Mouse (Mus musculus) heart, postnatal 0 days (tissue): ENCODE measurements at regions not wholly inside any gene's neighbourhood (a gene's known extent, or its start where the extent isn't known, plus 50 kb on each side); places are given as distances from the start of the nearest gene placed in this dataset.

Experiments
- ATAC-seq: fragments of 200-750 bp; cut with Nextera tagmentation; 2 replicates; pipeline ENCODE4 v1.8.0; 2017; ENCODE audit warnings: low read depth, moderate number of reproducible peaks, moderate library complexity; ENCODE audit not compliant: insufficient read depth
- DNase-seq: peaks from one replicate; pipeline ENCODE4 v3.0.0-alpha.2; 2016; ENCODE audit warnings: low spot score
- H3K27ac ChIP-seq: fragments of 300-500 bp; sonication (generic); 2 replicates; pipeline ENCODE4 v1.5.1; 2014; ENCODE audit warnings: low read depth, mild to moderate bottlenecking
- H3K27me3 ChIP-seq: fragments of 300-500 bp; sonication (generic); 2 replicates; pipeline ENCODE4 v1.6.1; 2014; ENCODE audit warnings: low read length, mixed read lengths; ENCODE audit not compliant: control insufficient read depth, insufficient read depth
- H3K36me3 ChIP-seq: fragments of 300-500 bp; sonication (generic); replicated peaks from 2 replicates; pipeline ENCODE4 v1.6.1; 2014; ENCODE audit warnings: low read length, mixed read lengths; ENCODE audit not compliant: control insufficient read depth, insufficient read depth
- H3K4me1 ChIP-seq: fragments of 300-500 bp; sonication (generic); 2 replicates; pipeline ENCODE4 v1.6.1; 2014; ENCODE audit warnings: antibody characterized with exemption; ENCODE audit not compliant: control insufficient read depth, insufficient read depth
- H3K4me2 ChIP-seq: fragments of 300-500 bp; sonication (generic); 2 replicates; pipeline ENCODE4 v1.6.1; 2014; ENCODE audit warnings: low read depth, mild to moderate bottlenecking, low read length, moderate library complexity
- H3K4me3 ChIP-seq: fragments of 300-500 bp; sonication (generic); 2 replicates; pipeline ENCODE4 v1.5.1; 2014; ENCODE audit warnings: low read depth, low read length
- H3K9ac ChIP-seq: fragments of 300-500 bp; sonication (generic); replicated peaks from 2 replicates; pipeline ENCODE4 v1.6.1; 2014; ENCODE audit warnings: low read depth, low read length, mixed read lengths
- H3K9me3 ChIP-seq: fragments of 300-500 bp; sonication (generic); replicated peaks from 2 replicates; pipeline ENCODE4 v1.6.1; 2016; ENCODE audit warnings: low read length; ENCODE audit not compliant: control insufficient read depth
- CTCF ChIP-seq: IDR thresholded peaks from 2 replicates; pipeline ENCODE4 v1.5.1; 2016; ENCODE audit warnings: antibody characterized with exemption, control low read depth, low read depth
- EP300 ChIP-seq: IDR thresholded peaks from 2 replicates; pipeline ENCODE4 v1.6.1; 2016; ENCODE audit warnings: antibody characterized with exemption, low read depth
- WGBS: fragments of 180-500 bp; shearing (Covaris S2); extraction: QIAGEN DNeasy Blood & Tissue Kit; methylation state at CpG from one replicate; pipeline ENCODE4 v1.1.7; 2014; 5-methylcytosine and 5-hydroxymethylcytosine counted together

DNA sequence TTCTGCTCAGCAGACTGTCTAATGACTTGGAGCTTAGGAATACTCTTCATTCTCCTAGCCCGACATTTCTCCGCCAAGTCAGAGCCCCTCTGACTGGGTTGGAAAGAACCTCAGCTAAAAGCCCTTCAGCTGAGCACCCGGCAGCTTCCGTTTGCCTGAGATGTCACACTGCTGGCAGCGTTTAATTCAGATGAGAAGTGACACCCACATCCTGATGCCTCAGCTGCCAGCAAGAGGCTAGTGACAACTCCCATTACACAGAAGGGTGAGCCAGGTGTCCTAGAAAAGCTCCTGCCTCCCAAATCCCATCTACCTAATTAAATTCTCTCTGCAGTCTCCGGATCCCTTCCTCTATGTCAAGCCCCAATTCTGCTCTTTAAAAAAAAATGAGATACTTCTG is 670.2 kb upstream of the Arpp21 start:
- ATAC-seq (no peak), DNase-seq (no peak)
- H3K27ac ChIP-seq: no peak overlapping the region
- H3K9me3 ChIP-seq: no peaks in the 10 kb centered on the region
- no peak overlapping the region for H3K9ac ChIP-seq
- H3K27me3 ChIP-seq: no peaks in the 10 kb centered on the region
- H3K4me3 ChIP-seq: no peak overlapping the region
- 64% methylated on average over 6 of the region's 6 CpGs for WGBS
- no peak overlapping the region for H3K4me2 ChIP-seq
- no peaks in the 10 kb centered on the region for H3K36me3 ChIP-seq
- H3K4me1 ChIP-seq: no peaks in the 10 kb centered on the region
- no peak for TF ChIP-seq CTCF
- TF ChIP-seq EP300: no peak

DNA sequence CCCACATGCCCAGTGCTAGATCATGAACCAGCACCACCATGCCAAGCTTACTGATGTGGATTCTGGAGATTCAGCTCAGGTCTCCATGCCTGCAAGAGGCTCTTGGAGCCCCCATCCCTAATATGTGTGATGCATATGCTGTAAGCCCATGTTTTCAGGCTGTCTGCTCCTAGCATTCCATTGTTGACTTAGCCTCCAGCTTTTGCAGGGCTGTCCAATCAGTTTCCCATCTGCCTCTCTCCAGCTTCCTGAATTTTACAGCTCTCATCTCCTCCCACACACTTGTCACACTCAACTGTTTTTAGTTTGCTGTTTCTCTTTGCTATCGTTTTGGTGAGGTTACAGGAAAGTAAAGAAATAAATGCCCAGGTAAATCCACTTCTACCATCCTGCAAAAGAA is 629.2 kb upstream of the Arpp21 start:
- H3K27ac ChIP-seq: no peak overlapping the region
- 41% methylated on average over 1 of the region's 1 CpGs for WGBS
- no peaks in the 10 kb centered on the region for H3K36me3 ChIP-seq
- H3K9me3 ChIP-seq: no peaks in the 10 kb centered on the region
- DNase-seq (no peak), ATAC-seq (no peak)
- H3K4me2 ChIP-seq: no peak overlapping the region
- H3K27me3 ChIP-seq: no peaks in the 10 kb centered on the region
- H3K4me3 ChIP-seq: no peak overlapping the region
- no peaks in the 10 kb centered on the region for H3K4me1 ChIP-seq
- no peak overlapping the region for H3K9ac ChIP-seq
- TF ChIP-seq CTCF (no peak), EP300 (no peak)

DNA sequence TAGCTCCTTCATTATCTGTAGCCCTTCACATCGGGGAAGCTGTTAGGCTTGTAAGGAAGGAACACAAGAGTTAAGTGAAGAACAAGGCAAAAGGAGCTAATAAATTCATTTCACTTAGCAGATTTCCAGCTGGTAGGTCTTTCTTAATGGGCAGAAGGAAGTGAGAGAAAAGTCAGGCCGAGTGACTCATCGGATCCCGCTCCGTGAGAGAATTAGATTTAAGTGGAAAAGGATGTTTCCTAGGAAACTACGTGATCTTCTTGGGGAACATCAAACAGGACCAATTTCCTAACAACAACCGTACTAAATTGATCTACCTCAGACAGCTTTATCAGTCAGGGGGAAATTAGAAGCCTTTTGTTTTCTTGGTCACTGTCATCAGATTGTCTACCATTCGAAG is 625.4 kb upstream of the Arpp21 start:
- no peak overlapping the region for H3K27ac ChIP-seq
- H3K36me3 ChIP-seq: no peaks in the 10 kb centered on the region
- no peak for ATAC-seq
- TF ChIP-seq CTCF (no peak), EP300 (no peak)
- no peak overlapping the region for H3K4me2 ChIP-seq
- H3K9me3 ChIP-seq: no peaks in the 10 kb centered on the region
- no peaks in the 10 kb centered on the region for H3K27me3 ChIP-seq
- no peaks in the 10 kb centered on the region for H3K4me1 ChIP-seq
- H3K4me3 ChIP-seq: no peak overlapping the region
- WGBS: 46% methylated on average over 8 of the region's 8 CpGs
- no peak overlapping the region for H3K9ac ChIP-seq
- DNase-seq: no peak

DNA sequence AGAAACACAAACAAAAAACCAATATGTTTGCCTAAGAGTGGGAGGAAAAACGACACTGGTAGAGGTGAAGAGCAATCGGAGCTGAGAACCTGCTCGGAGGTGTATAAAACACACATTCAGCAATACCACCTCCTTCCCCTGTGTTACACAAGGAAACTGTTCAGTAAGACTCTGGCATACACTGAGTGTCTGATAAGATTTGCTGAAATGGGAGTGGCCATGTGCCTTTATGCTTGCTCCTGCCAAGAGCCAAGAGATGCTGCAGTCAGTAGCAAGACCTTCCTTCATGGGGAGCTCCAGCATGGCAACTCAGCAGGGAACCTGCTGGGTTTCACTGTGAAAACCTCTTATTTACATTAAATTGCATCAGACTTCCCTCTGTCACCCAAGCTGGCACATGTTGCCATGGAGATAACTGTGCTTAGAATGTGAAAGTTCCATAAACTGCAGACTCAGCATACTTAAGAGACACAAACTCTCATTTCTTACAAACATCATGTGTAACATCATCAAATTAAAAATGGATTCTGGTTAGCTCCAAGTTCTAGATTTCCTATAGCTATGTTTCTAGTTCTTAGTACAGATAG is 624.7 kb upstream of the Arpp21 start:
- H3K4me2 ChIP-seq: no peak overlapping the region
- no peak for TF ChIP-seq EP300
- no peak for TF ChIP-seq CTCF
- no peak overlapping the region for H3K9ac ChIP-seq
- H3K27ac ChIP-seq: no peak overlapping the region
- H3K4me1 ChIP-seq: no peaks in the 10 kb centered on the region
- no peak overlapping the region for H3K4me3 ChIP-seq
- ATAC-seq (no peak), DNase-seq (no peak)
- H3K9me3 ChIP-seq: no peaks in the 10 kb centered on the region
- H3K27me3 ChIP-seq: no peaks in the 10 kb centered on the region
- 71% methylated on average over 3 of the region's 3 CpGs for WGBS
- no peaks in the 10 kb centered on the region for H3K36me3 ChIP-seq

DNA sequence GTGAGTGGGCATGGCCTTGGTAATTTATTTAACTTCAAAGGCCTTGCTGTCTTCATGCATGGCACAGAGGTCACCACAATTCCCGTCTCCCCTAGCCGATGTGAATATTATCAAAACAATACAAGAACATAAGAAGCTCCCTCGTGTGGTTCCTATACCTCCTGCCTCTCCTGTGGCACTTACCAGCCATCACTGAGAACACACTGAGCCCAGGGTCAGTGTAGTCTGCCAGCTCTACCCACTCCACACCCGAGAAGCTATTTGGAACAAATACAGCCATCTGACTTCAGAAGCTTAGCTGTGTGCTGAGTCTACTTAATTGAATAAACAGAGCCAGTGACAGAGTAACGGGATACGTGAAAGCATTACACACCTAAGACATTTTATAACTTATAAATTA is 605.7 kb upstream of the Arpp21 start:
- WGBS: 68% methylated on average over 6 of the region's 6 CpGs
- DNase-seq: no peak
- no peak overlapping the region for H3K9ac ChIP-seq
- H3K9me3 ChIP-seq: no peaks in the 10 kb centered on the region
- no peak overlapping the region for H3K27ac ChIP-seq
- TF ChIP-seq EP300: no peak
- no peak for TF ChIP-seq CTCF
- H3K4me1 ChIP-seq: no peaks in the 10 kb centered on the region
- no peak overlapping the region for H3K4me2 ChIP-seq
- H3K4me3 ChIP-seq: no peak overlapping the region
- no peak for ATAC-seq
- H3K36me3 ChIP-seq: no peaks in the 10 kb centered on the region
- no peaks in the 10 kb centered on the region for H3K27me3 ChIP-seq

DNA sequence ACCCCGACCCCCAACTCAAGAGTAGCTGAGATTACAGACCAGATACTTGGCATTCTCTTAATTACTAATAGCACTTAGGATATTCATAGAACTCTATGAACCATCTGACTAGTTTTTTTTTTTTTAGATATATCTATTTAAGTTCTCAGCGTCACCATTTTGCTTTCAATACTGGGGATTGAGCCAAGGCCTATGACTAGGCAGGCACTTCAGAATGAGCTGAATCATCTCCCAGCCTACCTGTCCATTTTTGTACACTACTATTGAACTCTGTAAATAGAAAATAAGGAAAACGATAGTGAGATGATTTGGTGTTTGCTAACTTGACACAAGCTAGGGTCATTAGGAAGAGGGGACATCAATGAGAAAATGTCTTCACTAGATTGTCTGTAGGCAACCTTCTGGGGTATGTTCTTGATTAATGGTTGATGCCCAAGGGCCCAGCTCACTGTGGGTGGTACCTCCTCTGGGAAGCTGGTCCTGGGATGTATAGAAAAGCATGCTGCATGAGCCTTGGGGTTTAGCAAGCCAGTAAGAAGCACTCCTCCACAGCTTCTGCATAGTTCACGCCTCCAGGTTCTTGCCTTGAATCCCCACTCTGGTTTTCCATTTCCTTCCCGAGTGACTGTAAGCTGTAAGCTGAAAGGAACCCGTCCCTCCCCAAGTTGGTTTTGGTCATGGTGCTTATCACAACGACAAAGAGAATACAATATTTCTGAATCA is 603.5 kb upstream of the Arpp21 start:
- Histone ChIP-seq H3K9me3 (no peaks in the 10 kb centered on the region), H3K27me3 (no peaks in the 10 kb centered on the region), H3K27ac (no peak overlapping the region), H3K4me2 (no peak overlapping the region), H3K4me3 (no peak overlapping the region), H3K9ac (no peak overlapping the region), H3K36me3 (no peaks in the 10 kb centered on the region), H3K4me1 (no peaks in the 10 kb centered on the region)
- TF ChIP-seq CTCF (no peak), EP300 (no peak)
- 69% methylated on average over 7 of the region's 7 CpGs for WGBS
- ATAC-seq (no peak), DNase-seq (no peak)
